Mouse (Mus musculus) kidney, adult 2 months (tissue): ENCODE measurements at regions not wholly inside any gene's neighbourhood (a gene's known extent, or its start where the extent isn't known, plus 50 kb on each side); places are given as distances from the start of the nearest gene placed in this dataset.

Experiments used
- CTCF ChIP-seq: fragments of 200-500 bp; conservative IDR thresholded peaks from 2 replicates; pipeline ENCODE4 v1.5.1; 2011; ENCODE audit warnings: low read depth, mild to moderate bottlenecking, control low read depth, low read length, moderate library complexity, mixed read lengths; ENCODE audit not compliant: insufficient read depth, insufficient read length
- POLR2A ChIP-seq: fragments of 200-500 bp; IDR thresholded peaks from one replicate; pipeline ENCODE4 v1.6.1; 2011; ENCODE audit warnings: low read depth, low read length, control low read depth

- TF ChIP-seq CTCF: no peak
- TF ChIP-seq POLR2A: no peak
These were observed 180.2 kb downstream of the Ptpru start for GRCm38 (mm10) chr4:131657922-131658321.
